Mouse (Mus musculus): ENCODE results near the gene Adcy6. TPM values are rescaled to one million over a fixed set of nuclear protein-coding genes. Genes with fewer than 3 reads are reported as not detected.
A peak's percentile ranks its signal among the peaks of the same experiment; 100 is the strongest.

The Adcy6 gene
- polyA plus RNA-seq, 1 experiment: 89.2 TPM

- Histone ChIP-seq H3K27ac (ENCODE audit: insufficient read depth, low read depth, low read length) (peak overlapping the region; percentile 89), H3K4me3 (ENCODE audit: low read depth, low read length) (peak overlapping the region; percentile 48), H3K27me3 (ENCODE audit: control insufficient read depth, insufficient read depth, low read length) (no peaks in the 10 kb centered on the region), H3K4me1 (ENCODE audit: control insufficient read depth, insufficient read depth, insufficient read length, low read length) (peaks cover 9% of the 10 kb centered on the region), H3K36me3 (ENCODE audit: control insufficient read depth, insufficient read depth, low read length) (no peaks in the 10 kb centered on the region)
- TF ChIP-seq POLR2A (IDR thresholded peaks at IDR 0.05; ENCODE audit: low read depth, low read length) (no peak), CTCF (IDR thresholded peaks at IDR 0.05; ENCODE audit: extremely low read depth, insufficient read length, insufficient replicate concordance, low read depth, low read length) (no peak)
- WGBS: 19% methylated on average over 20 of the region's 20 CpGs
Measured at GRCm38 (mm10) chr15:98616362-98617175, 6.7 kb upstream of the Adcy6 start.

GRCm38 (mm10) chr15:98615751-98616150, 5.9 kb upstream of the Adcy6 start:
- Histone ChIP-seq H3K4me3 (ENCODE audit: low read depth, low read length) (peak overlapping the region; percentile 25), H3K4me1 (ENCODE audit: control insufficient read depth, insufficient read depth, insufficient read length, low read length) (peaks cover 9% of the 10 kb centered on the region), H3K36me3 (ENCODE audit: control insufficient read depth, insufficient read depth, low read length) (no peaks in the 10 kb centered on the region), H3K27ac (ENCODE audit: insufficient read depth, low read depth, low read length) (peak overlapping the region; percentile 89), H3K27me3 (ENCODE audit: control insufficient read depth, insufficient read depth, low read length) (no peaks in the 10 kb centered on the region)
- 33% methylated on average over 6 of the region's 6 CpGs for whole genome bisulfite sequencing
- TF ChIP-seq CTCF (IDR thresholded peaks at IDR 0.05; ENCODE audit: extremely low read depth, insufficient read length, insufficient replicate concordance, low read depth, low read length) (no peak), POLR2A (IDR thresholded peaks at IDR 0.05; ENCODE audit: low read depth, low read length) (no peak)

- Histone ChIP-seq H3K27me3 (ENCODE audit: control insufficient read depth, insufficient read depth, low read length) (no peaks in the 10 kb centered on the region), H3K36me3 (ENCODE audit: control insufficient read depth, insufficient read depth, low read length) (no peaks in the 10 kb centered on the region), H3K27ac (ENCODE audit: insufficient read depth, low read depth, low read length) (peak overlapping the region; percentile 89), H3K4me1 (ENCODE audit: control insufficient read depth, insufficient read depth, insufficient read length, low read length) (peaks cover 9% of the 10 kb centered on the region), H3K4me3 (ENCODE audit: low read depth, low read length) (peak overlapping the region; percentile 18; the same call in 1 of the 2 replicates)
- no peak for TF ChIP-seq CTCF (IDR thresholded peaks at IDR 0.05; ENCODE audit: extremely low read depth, insufficient read length, insufficient replicate concordance, low read depth, low read length)
- TF ChIP-seq POLR2A (IDR thresholded peaks at IDR 0.05; ENCODE audit: low read depth, low read length): peak; percentile 34; the same call in 1 of the 2 replicates
- 22% methylated on average over 6 of the region's 6 CpGs for WGBS
Measured at GRCm38 (mm10) chr15:98614971-98615370, 5.1 kb upstream of the Adcy6 start.

GRCm38 (mm10) chr15:98614551-98614950, 4.7 kb upstream of the Adcy6 start:
- WGBS: 17% methylated on average over 9 of the region's 9 CpGs
- Histone ChIP-seq H3K4me3 (ENCODE audit: low read depth, low read length) (no peak overlapping the region), H3K4me1 (ENCODE audit: control insufficient read depth, insufficient read depth, insufficient read length, low read length) (peaks cover 9% of the 10 kb centered on the region), H3K36me3 (ENCODE audit: control insufficient read depth, insufficient read depth, low read length) (no peaks in the 10 kb centered on the region), H3K27ac (ENCODE audit: insufficient read depth, low read depth, low read length) (peak overlapping the region; percentile 89), H3K27me3 (ENCODE audit: control insufficient read depth, insufficient read depth, low read length) (no peaks in the 10 kb centered on the region)
- TF ChIP-seq CTCF (IDR thresholded peaks at IDR 0.05; ENCODE audit: extremely low read depth, insufficient read length, insufficient replicate concordance, low read depth, low read length): no peak
- no peak for TF ChIP-seq POLR2A (IDR thresholded peaks at IDR 0.05; ENCODE audit: low read depth, low read length)

- Histone ChIP-seq H3K36me3 (ENCODE audit: control insufficient read depth, insufficient read depth, low read length) (no peaks in the 10 kb centered on the region), H3K4me1 (ENCODE audit: control insufficient read depth, insufficient read depth, insufficient read length, low read length) (peaks cover 9% of the 10 kb centered on the region), H3K4me3 (ENCODE audit: low read depth, low read length) (no peak overlapping the region), H3K27ac (ENCODE audit: insufficient read depth, low read depth, low read length) (no peak overlapping the region), H3K27me3 (ENCODE audit: control insufficient read depth, insufficient read depth, low read length) (no peaks in the 10 kb centered on the region)
- WGBS: 96% methylated on average over 3 of the region's 3 CpGs
- TF ChIP-seq POLR2A (IDR thresholded peaks at IDR 0.05; ENCODE audit: low read depth, low read length): no peak
- no peak for TF ChIP-seq CTCF (IDR thresholded peaks at IDR 0.05; ENCODE audit: extremely low read depth, insufficient read length, insufficient replicate concordance, low read depth, low read length)
Measured at GRCm38 (mm10) chr15:98612229-98612628, 2.4 kb upstream of the Adcy6 start.

GRCm38 (mm10) chr15:98610131-98610633, 306 bp upstream of the Adcy6 start:
- peak overlapping the region; percentile 80 for H3K27ac ChIP-seq (ENCODE audit: insufficient read depth, low read depth, low read length)
- peak overlapping the region; percentile 87 for H3K4me3 ChIP-seq (ENCODE audit: low read depth, low read length)
- no peaks in the 10 kb centered on the region for H3K36me3 ChIP-seq (ENCODE audit: control insufficient read depth, insufficient read depth, low read length)
- H3K4me1 ChIP-seq (ENCODE audit: control insufficient read depth, insufficient read depth, insufficient read length, low read length): peaks cover 5% of the 10 kb centered on the region
- no peaks in the 10 kb centered on the region for H3K27me3 ChIP-seq (ENCODE audit: control insufficient read depth, insufficient read depth, low read length)
- 2% methylated on average over 12 of the region's 12 CpGs for WGBS
- TF ChIP-seq CTCF (IDR thresholded peaks at IDR 0.05; ENCODE audit: extremely low read depth, insufficient read length, insufficient replicate concordance, low read depth, low read length): no peak
- TF ChIP-seq POLR2A (IDR thresholded peaks at IDR 0.05; ENCODE audit: low read depth, low read length): no peak

GRCm38 (mm10) chr15:98608784-98609250, 1.1 kb downstream of the Adcy6 start:
- 3% methylated on average over 12 of the region's 26 CpGs for WGBS
- peaks cover 9% of the 10 kb centered on the region for H3K36me3 ChIP-seq (ENCODE audit: control insufficient read depth, insufficient read depth, low read length)
- H3K4me1 ChIP-seq (ENCODE audit: control insufficient read depth, insufficient read depth, insufficient read length, low read length): peaks cover 13% of the 10 kb centered on the region
- H3K4me3 ChIP-seq (ENCODE audit: low read depth, low read length): peak overlapping the region; percentile 87
- H3K27me3 ChIP-seq (ENCODE audit: control insufficient read depth, insufficient read depth, low read length): no peaks in the 10 kb centered on the region
- no peak for TF ChIP-seq POLR2A (IDR thresholded peaks at IDR 0.05; ENCODE audit: low read depth, low read length)
- TF ChIP-seq CTCF (IDR thresholded peaks at IDR 0.05; ENCODE audit: extremely low read depth, insufficient read length, insufficient replicate concordance, low read depth, low read length): no peak
- H3K27ac ChIP-seq (ENCODE audit: insufficient read depth, low read depth, low read length): peak overlapping the region; percentile 94

All from small intestine, adult 2 months (tissue).